Mouse (Mus musculus) ES-Bruce4 (cell line): ENCODE results near the gene Olfr259.

ENCODE experiments used
- CTCF ChIP-seq: IDR thresholded peaks from one replicate; pipeline ENCODE4 v1.8.1; 2011; ENCODE audit warnings: low read depth, low read length
- POLR2A ChIP-seq: IDR thresholded peaks from one replicate; pipeline ENCODE4 v1.8.1; 2011; ENCODE audit warnings: low read length; ENCODE audit not compliant: insufficient read depth

DNA sequence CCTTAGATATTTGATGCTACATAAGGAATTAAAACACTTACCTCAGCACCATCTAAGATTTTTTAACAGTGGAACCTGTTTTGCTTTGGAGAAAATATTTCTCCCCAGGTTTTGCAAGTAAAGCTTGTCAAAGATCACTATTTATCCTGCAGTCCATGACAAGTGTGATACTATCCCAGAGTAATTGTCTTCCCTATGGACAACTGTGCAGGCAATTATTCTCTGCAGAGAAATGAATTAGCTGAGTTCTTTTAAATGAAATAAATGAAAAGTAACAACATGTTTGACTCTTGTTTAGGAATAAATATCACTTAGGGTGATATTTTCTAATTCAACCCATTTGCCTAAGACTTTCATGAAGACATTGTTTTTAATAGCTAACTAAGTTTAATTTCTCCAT, 38.2 kb upstream of the Olfr259 start, which contains the start of gene Olfr1111:
- TF ChIP-seq CTCF (no peak), POLR2A (no peak)
